Mouse (Mus musculus) kidney, postnatal 0 days (tissue): ENCODE data around the gene Lgr6. TPM values are rescaled to one million over a fixed set of nuclear protein-coding genes. Genes with fewer than 3 reads are reported as not detected.

Experiments
- ATAC-seq: fragments of 200-750 bp; cut with Nextera tagmentation; replicated peaks from 2 replicates; pipeline ENCODE4 v1.8.0; 2017; ENCODE audit warnings: low read depth, moderate number of reproducible peaks, moderate TSS enrichment, moderate library complexity; ENCODE audit not compliant: low FRiP score
- DNase-seq: peaks from one replicate; pipeline ENCODE4 v3.0.0-alpha.2; 2016; ENCODE audit warnings: low spot score
- H3K27ac ChIP-seq: fragments of 300-500 bp; sonication (generic); 2 replicates; pipeline ENCODE4 v1.5.1; 2014; ENCODE audit warnings: mild to moderate bottlenecking
- H3K27me3 ChIP-seq: fragments of 300-500 bp; sonication (generic); 2 replicates; pipeline ENCODE4 v1.6.1; 2014; ENCODE audit warnings: low read length, mixed read lengths; ENCODE audit not compliant: insufficient read depth
- H3K36me3 ChIP-seq: fragments of 300-500 bp; sonication (generic); 2 replicates; pipeline ENCODE4 v1.6.1; 2014; ENCODE audit warnings: low read length, mixed read lengths; ENCODE audit not compliant: insufficient read depth
- H3K4me1 ChIP-seq: fragments of 300-500 bp; sonication (generic); replicated peaks from 2 replicates; pipeline ENCODE4 v1.6.1; 2014; ENCODE audit warnings: antibody characterized with exemption, low read length, mixed read lengths; ENCODE audit not compliant: insufficient read depth
- H3K4me2 ChIP-seq: fragments of 300-500 bp; sonication (generic); 2 replicates; pipeline ENCODE4 v1.6.1; 2014; ENCODE audit warnings: mild to moderate bottlenecking, low read length, moderate library complexity, mixed read lengths
- H3K4me3 ChIP-seq: fragments of 300-500 bp; sonication (generic); replicated peaks from 2 replicates; pipeline ENCODE4 v1.5.1; 2014; ENCODE audit warnings: low read depth, low read length
- H3K9ac ChIP-seq: fragments of 300-500 bp; sonication (generic); 2 replicates; pipeline ENCODE4 v1.6.1; 2014; ENCODE audit warnings: low read depth, low read length
- H3K9me3 ChIP-seq: fragments of 300-500 bp; sonication (generic); replicated peaks from 2 replicates; pipeline ENCODE4 v1.6.1; 2016; ENCODE audit warnings: low read length, inconsistent platforms, mixed read lengths
- CTCF ChIP-seq: IDR thresholded peaks from 2 replicates; pipeline ENCODE4 v1.5.1; 2016; ENCODE audit warnings: antibody characterized with exemption, low read depth, mild to moderate bottlenecking, moderate library complexity
- WGBS: fragments of 180-500 bp; shearing (Covaris S2); extraction: QIAGEN DNeasy Blood & Tissue Kit; methylation state at CpG from one replicate; pipeline ENCODE4 v1.1.7; 2014; 5-methylcytosine and 5-hydroxymethylcytosine counted together
- polyA plus RNA-seq: library from polyadenylated mRNA; unstranded; fragments of >200 nt; fragmentation: Nextera tagmentation; extraction: Ambion mirVana; gene quantifications from 2 replicates; pipeline ENCODE4 v1.2.1, GENCODE M21; 2015

The Lgr6 gene
- polyA plus RNA-seq, 1 experiment from 2014 or later, result 0.83 TPM

DNA sequence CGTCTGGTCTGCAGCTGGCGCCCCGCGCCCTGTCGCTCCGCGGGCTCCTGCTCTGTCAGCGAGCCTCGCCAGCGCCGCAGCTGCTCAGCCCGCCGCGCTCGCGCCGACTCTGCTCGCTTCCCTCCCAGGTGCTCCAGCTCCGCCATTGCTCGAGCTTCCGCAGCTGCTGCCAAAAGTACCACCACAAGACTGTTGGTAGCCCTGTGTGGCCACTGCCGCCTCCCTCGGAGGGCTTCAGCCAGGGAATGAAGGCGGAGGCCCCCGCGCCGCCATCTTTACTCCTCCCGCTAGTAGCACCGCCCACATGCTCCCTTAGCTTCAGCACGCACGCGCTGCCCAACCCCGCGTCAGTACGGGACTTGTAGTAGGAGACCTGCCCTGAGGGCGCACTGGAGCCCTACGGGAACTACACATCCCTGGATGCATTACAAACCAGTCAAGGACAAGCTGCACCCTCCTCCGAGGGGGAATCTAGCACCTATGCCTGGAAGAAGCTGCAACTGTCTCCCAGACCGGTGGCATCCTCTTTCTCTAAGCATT lies 149.4 kb downstream of the Lgr6 start, which contains the start of gene Ppp1r12b:
Gene Ppp1r12b (minus strand): TSS at position 306 of the 540 bp plus-strand sequence.
- H3K4me2 ChIP-seq, result peak within 1 kb of the TSS; percentile 85
- TF ChIP-seq CTCF, result peak; percentile 38; the same call in 1 of the 2 replicates
- no peaks in the 10 kb centered on the region for H3K36me3 ChIP-seq
- DNase-seq, result peak; percentile 99
- H3K9me3 ChIP-seq, result no peaks in the 10 kb centered on the region
- peak within 1 kb of the TSS; percentile 79; the same call in 1 of the 2 replicates for H3K27ac ChIP-seq
- no peaks in the 10 kb centered on the region for H3K27me3 ChIP-seq
- peak; percentile 98 for ATAC-seq
- H3K4me3 ChIP-seq, result peak within 1 kb of the TSS; percentile 91
- no peaks in the 10 kb centered on the region for H3K4me1 ChIP-seq
- H3K9ac ChIP-seq, result peak within 1 kb of the TSS; percentile 88
- WGBS, result under 1% methylated on average over 39 of the region's 39 CpGs

- DNase-seq, result peak; percentile 9
- 5% methylated on average over 16 of the region's 16 CpGs for WGBS
Measured at GRCm38 (mm10) chr1:134955050-134955636, 149.9 kb downstream of the Lgr6 start.

DNA sequence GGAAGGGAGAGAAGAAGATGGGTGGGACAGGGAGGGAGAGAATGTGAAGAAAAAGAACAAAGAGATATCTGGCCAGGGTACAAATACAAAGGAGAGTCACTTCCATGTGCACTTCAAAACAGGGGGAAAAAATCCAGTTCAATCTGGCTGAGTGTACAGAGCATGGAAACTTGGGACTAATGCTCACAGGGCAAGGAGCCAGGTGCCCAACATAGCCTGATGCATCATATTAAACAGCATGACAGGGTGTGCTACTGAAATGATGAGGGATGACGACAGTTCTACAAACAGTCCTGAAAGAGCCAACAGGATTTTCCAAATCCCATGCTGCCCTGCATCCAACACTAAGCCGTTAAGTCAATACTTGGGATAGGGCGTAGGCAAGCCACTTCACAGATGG lies 155.1 kb downstream of the Lgr6 start:
- 89% methylated on average over 3 of the region's 3 CpGs for WGBS
- no peak overlapping the region for H3K27ac ChIP-seq

More at GRCm38 (mm10) chr1:134955050-134955636, 149.9 kb downstream of the Lgr6 start:
- Histone ChIP-seq H3K36me3 (no peaks in the 10 kb centered on the region), H3K9ac (peak overlapping the region; percentile 88), H3K9me3 (no peaks in the 10 kb centered on the region), H3K4me3 (peak overlapping the region; percentile 91), H3K4me1 (no peaks in the 10 kb centered on the region), H3K4me2 (peak overlapping the region; percentile 85), H3K27me3 (no peaks in the 10 kb centered on the region), H3K27ac (peak overlapping the region; percentile 79; the same call in 1 of the 2 replicates)
- peak; percentile 41 for ATAC-seq
- TF ChIP-seq CTCF, result no peak

GRCm38 (mm10) chr1:134947590-134947989 lies 157.5 kb downstream of the Lgr6 start:
- ATAC-seq, result no peak
- WGBS, result 82% methylated on average over 7 of the region's 7 CpGs
- H3K27ac ChIP-seq, result no peak overlapping the region
- H3K4me1 ChIP-seq, result no peaks in the 10 kb centered on the region
- no peaks in the 10 kb centered on the region for H3K36me3 ChIP-seq
- no peak overlapping the region for H3K9ac ChIP-seq
- H3K4me3 ChIP-seq, result no peak overlapping the region
- TF ChIP-seq CTCF, result no peak
- H3K4me2 ChIP-seq, result no peak overlapping the region
- H3K9me3 ChIP-seq, result no peaks in the 10 kb centered on the region
- H3K27me3 ChIP-seq, result no peaks in the 10 kb centered on the region
- no peak for DNase-seq

More for the DNA sequence above, 155.1 kb downstream of the Lgr6 start:
- no peaks in the 10 kb centered on the region for H3K36me3 ChIP-seq
- H3K27me3 ChIP-seq, result no peaks in the 10 kb centered on the region
- no peak for TF ChIP-seq CTCF
- DNase-seq (no peak), ATAC-seq (no peak)
- H3K9me3 ChIP-seq, result no peaks in the 10 kb centered on the region
- H3K4me1 ChIP-seq, result no peaks in the 10 kb centered on the region
- H3K9ac ChIP-seq, result no peak overlapping the region
- H3K4me2 ChIP-seq, result no peak overlapping the region
- H3K4me3 ChIP-seq, result no peak overlapping the region

GRCm38 (mm10) chr1:134942898-134943297 lies 162.2 kb downstream of the Lgr6 start:
- no peaks in the 10 kb centered on the region for H3K9me3 ChIP-seq
- no peak overlapping the region for H3K4me3 ChIP-seq
- H3K27me3 ChIP-seq, result no peaks in the 10 kb centered on the region
- ATAC-seq (no peak), DNase-seq (no peak)
- no peak for TF ChIP-seq CTCF
- 94% methylated on average over 2 of the region's 2 CpGs for whole genome bisulfite sequencing
- no peak overlapping the region for H3K27ac ChIP-seq
- H3K36me3 ChIP-seq, result no peaks in the 10 kb centered on the region
- H3K9ac ChIP-seq, result no peak overlapping the region
- H3K4me1 ChIP-seq, result 0 out of 2 replicates have a peak, but pooled peaks cover 5% of the 10 kb centered on the region
- H3K4me2 ChIP-seq, result no peak overlapping the region

DNA sequence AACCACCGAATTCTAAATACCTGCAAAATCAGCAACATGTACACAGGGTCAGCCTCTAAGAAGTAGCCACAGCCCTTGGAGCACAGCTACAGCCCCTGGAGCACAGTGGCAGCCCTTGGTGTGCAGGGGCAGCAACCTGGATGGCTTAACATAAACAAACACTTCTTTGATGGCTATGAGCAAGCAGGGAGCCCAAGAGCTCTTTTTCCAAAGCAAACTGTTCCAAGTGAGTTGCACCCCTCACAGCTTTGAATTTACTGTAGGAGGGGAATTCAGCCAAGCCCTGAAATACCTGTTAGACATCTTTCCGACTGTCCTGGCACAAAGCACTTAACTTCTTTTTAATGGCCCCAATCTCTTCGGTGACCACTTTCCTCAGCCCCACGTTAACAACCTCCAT lies 164.2 kb downstream of the Lgr6 start:
- no peak overlapping the region for H3K4me2 ChIP-seq
- peak; percentile 18 for DNase-seq
- H3K27ac ChIP-seq, result no peak overlapping the region
- no peak for TF ChIP-seq CTCF
- H3K27me3 ChIP-seq, result no peaks in the 10 kb centered on the region
- H3K9ac ChIP-seq, result no peak overlapping the region
- H3K4me3 ChIP-seq, result no peak overlapping the region
- no peak for ATAC-seq
- H3K9me3 ChIP-seq, result no peaks in the 10 kb centered on the region
- WGBS, result 32% methylated on average over 4 of the region's 4 CpGs
- no peaks in the 10 kb centered on the region for H3K36me3 ChIP-seq
- H3K4me1 ChIP-seq, result 0 out of 2 replicates have a peak, but pooled peaks cover 5% of the 10 kb centered on the region
